Mouse (Mus musculus) liver, embryonic 14.5 days (tissue): ENCODE measurements around the gene Gss. TPM values are rescaled to one million over a fixed set of nuclear protein-coding genes. Genes with fewer than 3 reads are reported as not detected.
A peak's percentile ranks its signal among the peaks of the same experiment; 100 is the strongest.
"Not testable (repeated sequence)": the region's sequence is repeated elsewhere in the genome, so short reads cannot be mapped to it uniquely, and the experiment has no call there.

Experiments
- ATAC-seq: fragments of 200-750 bp; cut with Nextera tagmentation; 2 replicates; pipeline ENCODE4 v1.8.0; 2017; ENCODE audit warnings: moderate number of reproducible peaks, mild to moderate bottlenecking, moderate library complexity; ENCODE audit not compliant: insufficient read depth
- DNase-seq, 3 experiments: peaks; one replicate each; pipeline ENCODE4 v3.0.0-alpha.2; 2012 to 2013; ENCODE audit warnings: low read depth in 3 of 3, low spot score in 3 of 3
- H3K27ac ChIP-seq: fragments of 300-500 bp; sonication (generic); 2 replicates; pipeline ENCODE4 v1.5.1; 2014; ENCODE audit warnings: moderate library complexity, mild to moderate bottlenecking, control low read depth, inconsistent platforms
- H3K27me3 ChIP-seq: fragments of 300-500 bp; sonication (generic); 2 replicates; pipeline ENCODE4 v1.6.1; 2014; ENCODE audit warnings: mild to moderate bottlenecking, low read length, moderate library complexity; ENCODE audit not compliant: control insufficient read depth, insufficient read depth
- H3K36me3 ChIP-seq: fragments of 300-500 bp; sonication (generic); replicated peaks from 2 replicates; pipeline ENCODE4 v1.6.1; 2014; ENCODE audit warnings: low read depth; ENCODE audit not compliant: control insufficient read depth, insufficient read depth
- H3K4me1 ChIP-seq, 2 experiments: fragments of 200-500 bp in 1 of 2; fragments of 300-500 bp in 1 of 2; sonication (generic) in 1 of 2; replicated peaks; 2 replicates each; pipeline ENCODE4 v1.6.1; 2012 to 2014; ENCODE audit warnings: antibody characterized with exemption in 1 of 2, inconsistent platforms in 1 of 2, low read length in 1 of 2; ENCODE audit not compliant: control insufficient read depth in 2 of 2, insufficient read depth in 2 of 2
- H3K4me2 ChIP-seq: fragments of 300-500 bp; sonication (generic); 2 replicates; pipeline ENCODE4 v1.6.1; 2014; ENCODE audit warnings: low read depth, mild to moderate bottlenecking, control low read depth, moderate library complexity
- H3K4me3 ChIP-seq, 2 experiments: fragments of 200-500 bp in 1 of 2; fragments of 300-500 bp in 1 of 2; sonication (generic) in 1 of 2; 2 replicates each; pipeline ENCODE4 v1.5.1; 2012 to 2014; ENCODE audit warnings: low read depth in 2 of 2, low read length in 2 of 2, mild to moderate bottlenecking in 2 of 2, control low read depth in 1 of 2, inconsistent platforms in 1 of 2, moderate library complexity in 1 of 2; ENCODE audit not compliant: insufficient read depth in 1 of 2
- H3K9ac ChIP-seq: fragments of 300-500 bp; sonication (generic); replicated peaks from 2 replicates; pipeline ENCODE4 v1.6.1; 2014; ENCODE audit warnings: mild to moderate bottlenecking, control low read depth, moderate library complexity
- H3K9me3 ChIP-seq: fragments of 300-500 bp; sonication (generic); 2 replicates; pipeline ENCODE4 v1.6.1; 2016; ENCODE audit warnings: low read length, mixed read lengths; ENCODE audit not compliant: control insufficient read depth
- CTCF ChIP-seq: IDR thresholded peaks from 2 replicates; pipeline ENCODE4 v1.5.1; 2016; ENCODE audit warnings: antibody characterized with exemption, low read depth, control low read depth
- EP300 ChIP-seq: IDR thresholded peaks from 2 replicates; pipeline ENCODE4 v1.6.1; 2016; ENCODE audit warnings: antibody characterized with exemption, low read depth
- WGBS: fragments of 180-500 bp; shearing (Covaris S2); extraction: QIAGEN DNeasy Blood & Tissue Kit; methylation state at CpG from one replicate; pipeline ENCODE4 v1.1.7; 2014; ENCODE audit not compliant: insufficient replicate concordance; 5-methylcytosine and 5-hydroxymethylcytosine counted together
- polyA plus RNA-seq, 2 experiments: library from polyadenylated mRNA; depleted of rRNA in 1 of 2; stranded (reverse) in 1 of 2; unstranded in 1 of 2; fragments of >200 nt; fragmentation: Nextera tagmentation in 1 of 2; extraction: Ambion mirVana in 1 of 2; gene quantifications; 2 replicates each; pipeline versions ENCODE4 v1.2.1 to v1.2.3; 2012 to 2014

The Gss gene
- polyA plus RNA-seq, 2 experiments = 37.9 to 64.6 TPM

DNA sequence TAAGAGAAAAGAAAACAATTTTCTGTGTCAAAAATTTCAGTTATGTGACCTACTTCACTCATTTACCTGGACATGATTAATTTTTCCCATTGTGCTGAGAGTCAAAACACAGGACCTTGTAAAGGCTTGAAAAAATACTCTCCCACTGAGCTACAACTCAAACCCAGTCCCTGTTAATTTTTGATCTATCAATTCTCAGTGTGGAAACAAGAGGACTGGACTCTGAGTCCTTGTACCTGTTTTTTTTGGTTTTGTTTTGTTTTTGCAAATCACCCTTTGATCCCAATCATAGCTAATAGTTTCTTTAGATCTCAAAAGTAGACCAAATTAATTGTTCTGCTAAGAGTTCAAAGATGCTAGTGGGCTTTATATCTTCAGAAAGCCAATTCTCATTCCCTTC is 52.9 kb downstream of the Gss start:
- H3K9me3 ChIP-seq = no peaks in the 10 kb centered on the region
- peaks cover 0 to 5% of the 10 kb centered on the region in 2 experiments; a peak in 2 of 4 replicates for H3K4me1 ChIP-seq
- no peak overlapping the region for H3K4me3 ChIP-seq
- DNase-seq (no peak), ATAC-seq (no peak)
- H3K27ac ChIP-seq = no peak overlapping the region
- TF ChIP-seq EP300 (no peak), CTCF (no peak)
- no peaks in the 10 kb centered on the region for H3K27me3 ChIP-seq
- H3K36me3 ChIP-seq = no peaks in the 10 kb centered on the region
- H3K4me2 ChIP-seq = no peak overlapping the region
- no peak overlapping the region for H3K9ac ChIP-seq

DNA sequence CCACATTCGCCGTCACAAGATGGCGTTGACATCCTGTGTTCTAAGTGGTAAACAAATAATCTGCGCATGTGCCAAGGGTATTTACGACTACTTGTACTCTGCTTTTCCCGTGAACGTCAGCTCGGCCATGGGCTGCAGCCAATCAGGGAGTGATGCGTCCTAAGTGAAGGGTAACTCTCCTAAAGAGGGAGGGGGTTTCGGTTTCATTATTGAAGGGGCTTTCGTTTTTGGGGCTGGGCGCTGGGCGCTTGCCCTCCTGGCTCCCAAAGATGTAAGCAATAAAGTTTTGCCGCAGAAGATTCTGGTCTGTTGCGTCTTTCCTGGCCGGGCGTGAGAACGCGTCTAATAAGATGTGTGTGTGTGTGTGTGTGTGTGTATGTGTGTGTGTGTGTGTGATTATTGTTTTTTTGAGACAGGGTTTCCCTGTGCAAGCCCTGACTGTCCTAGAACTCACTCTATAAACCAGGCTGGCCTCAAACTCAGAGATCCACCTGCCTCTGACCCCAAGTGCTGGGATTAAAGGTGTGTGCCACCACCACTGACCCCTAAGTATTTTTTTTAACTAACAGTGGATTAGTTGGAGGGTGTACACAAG is 54.0 kb downstream of the Gss start:
- not testable (repeated sequence) for H3K27me3 ChIP-seq, H3K9me3 ChIP-seq, H3K36me3 ChIP-seq, DNase-seq, H3K4me1 ChIP-seq
- ATAC-seq = peak; percentile 60; the same call in 1 of the 2 replicates
- Histone ChIP-seq H3K27ac (0 out of 2 replicates have a peak overlapping the region, but pooled peaks have one; percentile 27), H3K9ac (peak overlapping the region; percentile 27; the same call in 1 of the 2 replicates), H3K4me3 (peak overlapping the region; percentile 34 to 51), H3K4me2 (peak overlapping the region; percentile 23)
- 73% methylated on average over 10 of the region's 19 CpGs for whole genome bisulfite sequencing

DNA sequence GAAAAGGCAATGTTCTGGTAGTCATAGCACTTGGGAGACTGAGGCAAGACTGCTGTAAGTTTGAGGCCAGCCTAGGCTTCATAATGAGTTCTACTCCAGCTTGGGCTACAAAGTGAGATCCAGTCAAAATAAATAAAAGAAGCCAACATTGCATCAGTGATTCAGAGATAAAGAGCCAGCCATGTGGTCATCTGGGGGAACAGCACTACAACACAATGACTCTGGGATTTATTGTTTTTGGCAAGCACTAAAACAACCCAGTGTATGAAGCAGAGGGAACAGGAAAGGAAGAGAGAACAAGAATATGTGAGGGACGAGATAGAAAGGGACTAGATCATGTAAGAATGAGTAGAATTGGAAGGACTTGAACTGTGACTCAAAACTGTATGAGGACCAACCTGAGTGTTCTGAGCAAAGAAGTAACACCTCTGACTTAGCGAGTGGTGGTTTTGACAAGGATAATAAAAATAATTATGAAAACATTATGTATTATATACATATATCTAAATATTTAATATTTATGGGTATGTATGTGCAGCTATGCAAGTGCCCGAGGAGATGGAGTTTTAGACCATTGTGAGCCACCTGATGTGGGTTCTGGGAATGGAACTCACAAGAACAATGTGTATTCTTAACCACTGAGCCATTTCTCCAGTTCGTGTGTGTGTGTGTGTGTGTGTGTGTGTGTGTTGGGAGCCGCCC is 54.7 kb downstream of the Gss start:
- 0 out of 4 replicates have a peak overlapping the region, but pooled peaks of 1 of the 2 experiments have one; percentile 6 for H3K4me3 ChIP-seq
- H3K4me2 ChIP-seq = peak overlapping the region; percentile 34
- H3K4me1 ChIP-seq = peaks cover 0 to 5% of the 10 kb centered on the region in 2 experiments; a peak in 2 of 4 replicates
- H3K27ac ChIP-seq = peak overlapping the region; percentile 21
- TF ChIP-seq EP300 (no peak), CTCF (no peak)
- no peaks in the 10 kb centered on the region for H3K36me3 ChIP-seq
- no peaks in the 10 kb centered on the region for H3K27me3 ChIP-seq
- no peak for ATAC-seq
- H3K9me3 ChIP-seq = no peaks in the 10 kb centered on the region
- no peak overlapping the region; the same call in 1 of the 2 replicates for H3K9ac ChIP-seq
- WGBS = 58% methylated on average over 5 of the region's 5 CpGs
- DNase-seq = no peak

- H3K27ac ChIP-seq = no peak overlapping the region
- H3K4me1 ChIP-seq = peaks cover 0 to 5% of the 10 kb centered on the region in 2 experiments; a peak in 2 of 4 replicates
- TF ChIP-seq CTCF (no peak), EP300 (no peak)
- no peaks in the 10 kb centered on the region for H3K36me3 ChIP-seq
- no peak overlapping the region for H3K4me2 ChIP-seq
- no peak for DNase-seq
- H3K27me3 ChIP-seq = no peaks in the 10 kb centered on the region
- ATAC-seq = no peak
- no peak overlapping the region for H3K9ac ChIP-seq
- H3K9me3 ChIP-seq = no peaks in the 10 kb centered on the region
- H3K4me3 ChIP-seq = no peak overlapping the region
Measured at GRCm38 (mm10) chr2:155536292-155536691, 56.3 kb downstream of the Gss start.

- 7% methylated on average over 5 of the region's 5 CpGs for WGBS
- H3K4me1 ChIP-seq = peaks cover 0 to 11% of the 10 kb centered on the region in 2 experiments; a peak in 2 of 4 replicates
- ATAC-seq (0 out of 2 replicates have a peak, but pooled peaks have one; percentile 31), DNase-seq (peak in 2 of 3 experiments; percentile 52 to 55)
- H3K36me3 ChIP-seq = no peaks in the 10 kb centered on the region
- no peak overlapping the region for H3K9ac ChIP-seq
- no peak overlapping the region for H3K4me2 ChIP-seq
- TF ChIP-seq CTCF = no peak
- peak; percentile 70; the same call in 1 of the 2 replicates for TF ChIP-seq EP300
- H3K27me3 ChIP-seq = no peaks in the 10 kb centered on the region
- H3K9me3 ChIP-seq = no peaks in the 10 kb centered on the region
- H3K4me3 ChIP-seq = no peak overlapping the region
- H3K27ac ChIP-seq = no peak overlapping the region
Measured at GRCm38 (mm10) chr2:155527367-155527766, 65.2 kb downstream of the Gss start.
